Mouse (Mus musculus): Measurements from ENCODE around the gene Plxnc1.

DNA sequence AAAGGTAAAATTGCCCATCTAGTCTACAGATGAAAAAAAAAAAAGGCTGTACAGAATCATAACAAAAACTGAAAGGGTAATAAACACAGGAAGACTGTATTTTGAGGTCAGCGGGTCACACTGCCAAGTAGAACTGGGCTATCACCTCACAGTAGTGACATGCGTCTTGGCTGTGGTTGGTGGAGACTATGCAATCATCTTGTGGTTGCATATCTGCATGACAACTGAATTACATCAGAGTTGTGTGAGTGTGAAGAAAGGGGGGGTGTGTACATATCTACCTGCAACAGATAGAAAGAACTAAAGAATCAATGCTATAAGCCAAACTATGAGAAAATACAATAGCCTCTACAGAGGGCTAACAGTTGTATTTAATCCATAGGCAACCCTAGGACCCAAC is 5.7 kb downstream of the Plxnc1 start:
- TF ChIP-seq POLR2A (IDR thresholded peaks at IDR 0.05; ENCODE audit: low read depth, low read length) (no peak), CTCF (conservative IDR thresholded peaks at IDR 0.05; ENCODE audit: insufficient read depth, insufficient read length, low read depth, low read length) (no peak)

All from kidney, adult 2 months (tissue).